Mouse (Mus musculus) embryo, embryonic 9.5 days (tissue): ENCODE measurements around the gene Bend6.

ENCODE experiments used
- DNase-seq: peaks from one replicate; pipeline ENCODE4 v3.0.0-alpha.2; 2017; ENCODE audit errors: extremely low spot score

Bend6 gene

DNA sequence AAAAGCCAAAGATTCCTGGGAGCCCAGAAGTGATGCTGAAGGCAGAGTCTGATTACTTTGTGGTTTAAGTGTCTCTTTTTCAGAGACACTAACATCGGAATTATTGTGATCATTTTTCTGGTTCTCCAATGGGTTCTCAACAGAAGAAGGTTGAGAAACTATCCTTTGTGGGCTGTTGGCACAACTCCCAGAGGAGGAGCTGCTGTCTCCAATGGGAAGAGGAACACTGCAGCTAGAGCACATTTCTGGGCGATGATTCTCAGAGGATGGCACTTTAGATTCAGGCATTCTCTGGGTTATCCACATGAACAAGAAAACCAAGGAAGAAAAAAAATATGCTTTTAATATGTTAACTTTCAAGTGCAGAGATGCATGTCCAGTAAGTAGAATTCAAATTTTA is 104.3 kb downstream of the Bend6 start:
- no peak for DNase-seq
